Mouse (Mus musculus): ENCODE results near the gene Cgnl1. TPM values are rescaled to one million over a fixed set of nuclear protein-coding genes. Genes with fewer than 3 reads are reported as not detected.
A peak's percentile ranks its signal among the peaks of the same experiment; 100 is the strongest.

The Cgnl1 gene
- polyA plus RNA-seq, 1 experiment from 2014 or later = 33.8 TPM

DNA sequence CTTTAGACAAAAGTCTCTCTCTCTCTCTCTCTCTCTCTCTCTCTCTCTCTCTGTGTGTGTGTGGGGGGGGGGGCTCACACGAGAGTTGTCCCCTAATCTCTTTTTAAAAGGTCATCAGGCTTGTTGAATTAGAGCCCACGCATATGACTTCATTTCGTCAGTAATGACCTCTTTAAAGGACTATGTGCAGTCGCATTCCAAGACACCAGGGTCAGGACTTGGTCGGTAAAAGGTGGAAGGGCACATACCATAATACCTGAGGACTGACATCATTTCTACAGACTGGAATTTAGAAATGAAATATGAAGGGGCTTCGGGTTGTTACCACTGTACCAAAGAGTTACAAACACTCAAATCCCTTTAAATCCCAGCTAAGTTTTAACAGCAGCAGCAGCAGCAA lies 32.7 kb upstream of the Cgnl1 start:
- Histone ChIP-seq H3K9me3 (replicated peaks; ENCODE audit: low read length) (no peaks in the 10 kb centered on the region), H3K4me2 (ENCODE audit: low read length) (no peak overlapping the region), H3K36me3 (ENCODE audit: insufficient read depth, low read length) (no peaks in the 10 kb centered on the region), H3K27me3 (ENCODE audit: insufficient read depth, low read length) (no peaks in the 10 kb centered on the region), H3K4me1 (replicated peaks; ENCODE audit: insufficient read depth, low read length) (0 out of 2 replicates have a peak, but pooled peaks cover 5% of the 10 kb centered on the region), H3K4me3 (replicated peaks; ENCODE audit: low read depth, low read length) (no peak overlapping the region), H3K27ac (no peak overlapping the region), H3K9ac (ENCODE audit: low read depth, low read length) (no peak overlapping the region)
- WGBS = 28% methylated on average over 6 of the region's 6 CpGs
- no peak for TF ChIP-seq CTCF (IDR thresholded peaks at IDR 0.05; ENCODE audit: low read depth)
- DNase-seq (ENCODE audit: low spot score) (peak; percentile 52), ATAC-seq (replicated peaks; ENCODE audit: low FRiP score, low read depth) (no peak)

DNA sequence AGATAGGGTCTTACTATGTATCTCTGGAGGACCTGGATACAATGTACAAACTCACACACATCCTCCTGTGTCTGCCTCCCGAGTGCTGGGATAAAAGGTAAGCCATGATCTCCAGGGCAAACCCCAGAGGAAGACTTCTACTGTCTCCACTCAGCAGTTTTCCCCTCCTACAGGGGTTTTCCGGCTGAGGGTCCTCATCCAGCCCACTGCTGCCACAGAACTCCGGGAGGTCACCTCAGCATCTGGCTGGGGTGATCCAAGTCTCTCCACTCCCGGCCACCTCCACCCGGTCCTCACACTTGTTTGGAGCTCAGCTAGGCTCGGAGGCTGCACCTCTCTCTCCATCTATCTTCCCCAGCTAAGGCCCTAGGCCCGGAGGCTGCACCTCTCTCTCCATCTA lies 31.9 kb upstream of the Cgnl1 start:
- H3K4me3 ChIP-seq (replicated peaks; ENCODE audit: low read depth, low read length) = no peak overlapping the region
- TF ChIP-seq CTCF (IDR thresholded peaks at IDR 0.05; ENCODE audit: low read depth) = no peak
- H3K4me1 ChIP-seq (replicated peaks; ENCODE audit: insufficient read depth, low read length) = 0 out of 2 replicates have a peak, but pooled peaks cover 5% of the 10 kb centered on the region
- ATAC-seq (replicated peaks; ENCODE audit: low FRiP score, low read depth) = no peak
- H3K9me3 ChIP-seq (replicated peaks; ENCODE audit: low read length) = no peaks in the 10 kb centered on the region
- no peak overlapping the region for H3K27ac ChIP-seq
- 55% methylated on average over 7 of the region's 7 CpGs for WGBS
- no peaks in the 10 kb centered on the region for H3K36me3 ChIP-seq (ENCODE audit: insufficient read depth, low read length)
- DNase-seq (ENCODE audit: low spot score) = no peak
- no peak overlapping the region for H3K4me2 ChIP-seq (ENCODE audit: low read length)
- H3K9ac ChIP-seq (ENCODE audit: low read depth, low read length) = no peak overlapping the region
- H3K27me3 ChIP-seq (ENCODE audit: insufficient read depth, low read length) = no peaks in the 10 kb centered on the region

DNA sequence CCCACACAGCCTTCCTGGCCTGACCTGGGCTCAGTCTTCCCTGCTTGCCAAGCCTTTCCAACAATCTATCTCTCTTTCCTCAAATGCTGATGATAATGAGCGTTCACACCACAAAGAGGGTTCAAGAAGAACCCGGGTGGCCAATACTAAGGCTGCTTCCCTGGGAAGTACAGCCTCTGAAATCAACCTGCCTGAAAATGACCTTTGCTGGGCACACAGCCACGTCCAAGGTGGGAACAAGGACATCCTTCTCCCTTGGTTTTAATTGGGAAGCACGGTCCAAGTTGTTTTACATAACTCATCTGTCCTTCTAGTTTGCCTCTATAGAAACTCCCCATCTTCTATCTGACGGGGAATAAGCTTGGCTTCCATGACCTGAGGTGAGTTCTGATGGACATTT lies 28.2 kb upstream of the Cgnl1 start:
- 76% methylated on average over 5 of the region's 5 CpGs for WGBS
- TF ChIP-seq CTCF (IDR thresholded peaks at IDR 0.05; ENCODE audit: low read depth) = no peak
- no peak overlapping the region for H3K9ac ChIP-seq (ENCODE audit: low read depth, low read length)
- H3K27me3 ChIP-seq (ENCODE audit: insufficient read depth, low read length) = no peaks in the 10 kb centered on the region
- H3K36me3 ChIP-seq (ENCODE audit: insufficient read depth, low read length) = no peaks in the 10 kb centered on the region
- 0 out of 2 replicates have a peak, but pooled peaks cover 5% of the 10 kb centered on the region for H3K4me1 ChIP-seq (replicated peaks; ENCODE audit: insufficient read depth, low read length)
- no peak overlapping the region for H3K27ac ChIP-seq
- no peak overlapping the region for H3K4me2 ChIP-seq (ENCODE audit: low read length)
- ATAC-seq (replicated peaks; ENCODE audit: low FRiP score, low read depth) (no peak), DNase-seq (ENCODE audit: low spot score) (no peak)
- H3K4me3 ChIP-seq (replicated peaks; ENCODE audit: low read depth, low read length) = no peak overlapping the region
- H3K9me3 ChIP-seq (replicated peaks; ENCODE audit: low read length) = no peaks in the 10 kb centered on the region

DNA sequence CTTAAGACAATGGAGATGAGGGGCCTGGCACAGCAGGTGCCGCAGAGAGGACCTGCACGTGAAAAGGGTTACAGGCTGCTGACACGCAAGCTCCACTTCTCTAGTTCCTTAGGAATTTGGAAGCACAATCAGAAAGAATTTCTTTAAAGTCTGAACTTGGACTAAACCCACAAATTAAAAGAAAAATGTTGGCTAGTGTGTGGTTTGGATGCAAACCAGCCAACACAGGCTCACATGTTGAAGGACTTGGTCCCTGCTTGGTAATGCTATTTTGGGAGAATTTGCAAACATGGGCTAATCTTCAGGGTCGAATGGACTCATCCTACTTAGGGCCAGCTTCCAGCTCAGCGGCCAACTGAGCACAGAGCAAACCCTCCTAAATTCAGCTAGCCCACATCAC lies 26.8 kb upstream of the Cgnl1 start:
- H3K9ac ChIP-seq (ENCODE audit: low read depth, low read length) = no peak overlapping the region
- no peaks in the 10 kb centered on the region for H3K9me3 ChIP-seq (replicated peaks; ENCODE audit: low read length)
- peak; percentile 50 for DNase-seq (ENCODE audit: low spot score)
- no peaks in the 10 kb centered on the region for H3K4me1 ChIP-seq (replicated peaks; ENCODE audit: insufficient read depth, low read length)
- no peak overlapping the region for H3K4me3 ChIP-seq (replicated peaks; ENCODE audit: low read depth, low read length)
- TF ChIP-seq CTCF (IDR thresholded peaks at IDR 0.05; ENCODE audit: low read depth) = no peak
- H3K27ac ChIP-seq = no peak overlapping the region
- ATAC-seq (replicated peaks; ENCODE audit: low FRiP score, low read depth) = no peak
- no peak overlapping the region for H3K4me2 ChIP-seq (ENCODE audit: low read length)
- H3K27me3 ChIP-seq (ENCODE audit: insufficient read depth, low read length) = no peaks in the 10 kb centered on the region
- 72% methylated on average over 5 of the region's 5 CpGs for WGBS
- no peaks in the 10 kb centered on the region for H3K36me3 ChIP-seq (ENCODE audit: insufficient read depth, low read length)

DNA sequence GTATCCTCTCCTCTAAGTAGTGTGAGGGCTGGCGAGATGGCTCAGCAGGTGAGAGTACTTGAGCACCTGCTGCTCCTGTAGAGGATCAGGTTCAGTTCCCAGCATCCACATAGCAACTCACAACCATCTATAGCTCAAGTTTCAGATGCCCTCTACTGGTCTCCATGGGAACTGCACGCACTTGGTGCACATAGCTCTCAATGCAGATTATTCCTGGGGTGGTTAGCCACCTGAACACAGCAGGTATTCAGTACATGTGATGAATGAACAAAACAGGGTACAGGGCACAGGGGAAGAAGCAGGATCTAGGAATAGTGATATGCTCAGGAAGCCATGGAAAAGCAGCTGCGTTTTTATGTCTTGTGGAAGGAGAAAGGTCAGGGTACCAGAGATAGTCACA lies 6.0 kb upstream of the Cgnl1 start:
- ATAC-seq (replicated peaks; ENCODE audit: low FRiP score, low read depth) (no peak), DNase-seq (ENCODE audit: low spot score) (no peak)
- TF ChIP-seq CTCF (IDR thresholded peaks at IDR 0.05; ENCODE audit: low read depth) = peak; percentile 44
- no peaks in the 10 kb centered on the region for H3K36me3 ChIP-seq (ENCODE audit: insufficient read depth, low read length)
- H3K9ac ChIP-seq (ENCODE audit: low read depth, low read length) = no peak overlapping the region
- no peaks in the 10 kb centered on the region for H3K27me3 ChIP-seq (ENCODE audit: insufficient read depth, low read length)
- no peaks in the 10 kb centered on the region for H3K9me3 ChIP-seq (replicated peaks; ENCODE audit: low read length)
- no peak overlapping the region for H3K4me3 ChIP-seq (replicated peaks; ENCODE audit: low read depth, low read length)
- no peak overlapping the region for H3K27ac ChIP-seq
- no peaks in the 10 kb centered on the region for H3K4me1 ChIP-seq (replicated peaks; ENCODE audit: insufficient read depth, low read length)
- no peak overlapping the region for H3K4me2 ChIP-seq (ENCODE audit: low read length)
- WGBS = 98% methylated on average over 3 of the region's 3 CpGs

DNA sequence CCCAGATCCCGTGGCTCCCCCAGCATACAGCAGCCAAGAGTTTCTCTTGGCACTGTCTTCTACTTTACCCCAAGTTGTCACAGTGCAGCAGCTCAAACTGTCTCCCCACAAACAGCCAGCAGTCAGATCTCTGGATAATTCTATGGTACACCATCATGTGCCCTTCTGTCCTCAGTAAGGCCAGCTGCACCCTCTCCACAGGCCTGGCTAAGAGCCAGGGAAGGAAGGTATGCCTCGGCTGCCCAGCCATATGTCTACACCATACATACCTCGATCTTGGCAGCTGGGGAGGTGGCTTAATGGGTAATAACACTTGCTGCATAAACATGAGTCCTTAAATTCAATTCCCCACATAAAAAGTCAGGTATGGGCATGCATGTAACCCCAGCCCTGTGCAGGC lies 4.9 kb upstream of the Cgnl1 start:
- Histone ChIP-seq H3K9ac (ENCODE audit: low read depth, low read length) (no peak overlapping the region), H3K9me3 (replicated peaks; ENCODE audit: low read length) (no peaks in the 10 kb centered on the region), H3K27ac (no peak overlapping the region), H3K4me2 (ENCODE audit: low read length) (no peak overlapping the region), H3K27me3 (ENCODE audit: insufficient read depth, low read length) (no peaks in the 10 kb centered on the region), H3K36me3 (ENCODE audit: insufficient read depth, low read length) (no peaks in the 10 kb centered on the region), H3K4me3 (replicated peaks; ENCODE audit: low read depth, low read length) (no peak overlapping the region), H3K4me1 (replicated peaks; ENCODE audit: insufficient read depth, low read length) (no peaks in the 10 kb centered on the region)
- WGBS = 73% methylated on average over 3 of the region's 3 CpGs
- TF ChIP-seq CTCF (IDR thresholded peaks at IDR 0.05; ENCODE audit: low read depth) = no peak
- DNase-seq (ENCODE audit: low spot score) (no peak), ATAC-seq (replicated peaks; ENCODE audit: low FRiP score, low read depth) (no peak)

DNA sequence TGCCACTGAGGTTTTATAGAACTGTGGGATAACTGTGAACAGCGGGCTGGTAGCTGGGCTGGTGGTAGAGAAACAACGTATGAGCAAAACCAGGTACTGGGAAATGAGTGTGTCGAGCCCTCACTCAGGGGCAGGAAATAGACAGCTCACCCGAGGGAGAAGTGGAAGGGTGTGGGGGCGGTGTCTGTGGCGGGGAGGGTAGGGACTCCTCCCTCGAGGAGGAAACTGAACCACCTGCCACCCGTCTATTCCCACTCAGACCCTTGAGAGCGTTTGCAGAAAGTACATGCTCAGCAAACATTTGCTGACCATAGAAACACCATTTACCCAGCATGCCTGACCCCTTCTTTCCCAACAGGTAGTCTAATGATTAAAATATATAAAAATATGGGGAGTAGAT lies 2.2 kb upstream of the Cgnl1 start:
- no peak overlapping the region for H3K27ac ChIP-seq
- no peaks in the 10 kb centered on the region for H3K9me3 ChIP-seq (replicated peaks; ENCODE audit: low read length)
- no peaks in the 10 kb centered on the region for H3K36me3 ChIP-seq (ENCODE audit: insufficient read depth, low read length)
- H3K4me3 ChIP-seq (replicated peaks; ENCODE audit: low read depth, low read length) = no peak overlapping the region
- TF ChIP-seq CTCF (IDR thresholded peaks at IDR 0.05; ENCODE audit: low read depth) = no peak
- H3K9ac ChIP-seq (ENCODE audit: low read depth, low read length) = no peak overlapping the region
- WGBS = 53% methylated on average over 9 of the region's 9 CpGs
- no peak overlapping the region for H3K4me2 ChIP-seq (ENCODE audit: low read length)
- DNase-seq (ENCODE audit: low spot score) (no peak), ATAC-seq (replicated peaks; ENCODE audit: low FRiP score, low read depth) (no peak)
- H3K27me3 ChIP-seq (ENCODE audit: insufficient read depth, low read length) = no peaks in the 10 kb centered on the region
- peaks cover 16% of the 10 kb centered on the region for H3K4me1 ChIP-seq (replicated peaks; ENCODE audit: insufficient read depth, low read length)

Data from kidney, postnatal 0 days (tissue).